Mouse (Mus musculus) regulatory T cell (primary cell): ENCODE data around the gene Gm3371.
"Not testable (repeated sequence)": the region's sequence is repeated elsewhere in the genome, so short reads cannot be mapped to it uniquely, and the experiment has no call there.

ENCODE experiments used
- in situ Hi-C: fragments of 300-600 bp; cut with MboI, MseI; formaldehyde crosslinking; loops from one replicate; pipeline ENCODE4 v1.15.1; 2025; ENCODE audit warnings: high pct_unique_total_duplicates

Gene Gm3371

DNA sequence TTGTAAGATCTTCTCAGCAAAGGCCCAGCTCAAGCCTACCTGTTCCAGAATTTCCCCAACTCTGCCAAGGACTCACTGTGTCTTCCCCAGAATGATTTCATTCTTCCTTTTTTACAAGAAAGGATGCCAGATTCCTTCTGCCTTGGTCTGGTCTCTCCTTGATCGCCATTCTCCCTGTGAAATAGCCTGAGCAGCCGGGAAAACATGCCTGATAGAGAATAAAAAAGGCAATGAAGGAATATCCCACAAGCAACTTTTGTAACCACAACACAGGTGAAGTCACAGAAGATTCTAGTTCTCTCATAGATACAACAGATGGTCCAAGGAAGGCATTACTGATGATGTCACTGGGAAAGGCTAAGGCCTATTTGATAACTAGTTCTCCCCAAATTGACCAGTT, at the start of gene Gm3371:
TSS of gene Gm3371 (minus strand) at position 101 of the 400 bp plus-strand sequence.
- in situ Hi-C loops: not testable (repeated sequence)

DNA sequence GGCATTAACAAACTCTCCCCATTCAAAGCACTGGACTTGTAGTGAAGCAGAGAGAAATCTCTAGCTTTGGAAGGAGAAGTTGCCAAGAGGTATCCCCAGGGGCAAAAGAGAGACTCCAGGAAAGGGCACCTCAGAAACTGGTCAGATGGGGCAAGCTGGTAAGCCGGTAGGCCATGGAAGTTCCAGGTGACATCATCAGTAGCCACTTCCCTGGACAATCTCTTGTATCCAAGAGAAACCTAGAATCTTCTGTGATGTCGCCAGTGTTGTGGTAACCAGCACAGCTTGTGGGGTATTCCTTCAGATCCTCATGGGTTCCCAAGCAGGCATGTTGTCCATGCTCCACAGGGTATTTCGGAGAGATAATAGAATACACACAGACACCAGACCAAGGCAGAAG, 22.8 kb upstream of the Gm3371 start, which contains the start of gene Gm8232:
TSS of gene Gm8232 (plus strand) at position 301 of the 400 bp plus-strand sequence.
- in situ Hi-C loops: loop anchor here (10.0 kb wide), 1 partner anchor 1939 kb away; no protein-coding TSS in a partner anchor

DNA sequence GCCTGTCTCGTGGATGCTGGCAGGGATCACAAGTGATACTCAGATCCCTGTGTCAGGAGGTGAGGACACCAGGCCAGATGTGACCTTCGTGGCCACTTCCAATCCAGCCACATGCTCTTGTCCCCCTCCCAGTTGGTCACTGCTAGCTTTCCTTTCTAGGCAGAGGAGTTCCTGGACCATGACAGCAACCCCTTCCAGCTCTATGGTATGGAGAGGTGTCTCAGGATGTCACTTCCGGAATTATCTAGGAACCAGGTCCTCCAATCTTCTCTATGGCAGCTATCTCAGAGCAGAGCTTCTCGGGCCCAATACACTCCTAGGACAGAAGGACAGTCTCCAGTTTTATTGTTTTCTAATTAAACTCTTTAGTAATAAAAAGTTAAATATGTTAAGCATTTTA, 26.3 kb downstream of the Gm3371 start:
- in situ Hi-C loops: loop anchor here (5.0 kb wide), 1 partner anchor 72 kb away; no protein-coding TSS in a partner anchor

DNA sequence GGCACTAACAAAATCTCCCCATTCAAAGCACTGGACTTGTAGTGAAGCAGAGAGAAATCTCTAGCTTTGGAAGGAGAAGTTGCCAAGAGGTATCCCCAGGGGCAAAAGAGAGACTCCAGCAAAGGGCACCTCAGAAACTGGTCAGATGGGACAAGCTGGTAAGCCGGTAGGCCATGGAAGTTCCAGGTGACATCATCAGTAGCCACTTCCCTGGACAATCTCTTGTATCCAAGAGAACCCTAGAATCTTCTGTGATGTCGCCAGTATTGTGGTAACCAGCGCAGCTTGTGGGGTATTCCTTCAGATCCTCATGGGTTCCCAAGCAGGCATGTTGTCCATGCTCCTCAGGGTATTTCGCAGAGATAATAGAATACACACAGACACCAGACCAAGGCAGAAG, 45.4 kb downstream of the Gm3371 start, which contains the start of gene Gm8229:
TSS of gene Gm8229 (plus strand) at position 301 of the 400 bp plus-strand sequence.
- in situ Hi-C loops: not testable (repeated sequence)

DNA sequence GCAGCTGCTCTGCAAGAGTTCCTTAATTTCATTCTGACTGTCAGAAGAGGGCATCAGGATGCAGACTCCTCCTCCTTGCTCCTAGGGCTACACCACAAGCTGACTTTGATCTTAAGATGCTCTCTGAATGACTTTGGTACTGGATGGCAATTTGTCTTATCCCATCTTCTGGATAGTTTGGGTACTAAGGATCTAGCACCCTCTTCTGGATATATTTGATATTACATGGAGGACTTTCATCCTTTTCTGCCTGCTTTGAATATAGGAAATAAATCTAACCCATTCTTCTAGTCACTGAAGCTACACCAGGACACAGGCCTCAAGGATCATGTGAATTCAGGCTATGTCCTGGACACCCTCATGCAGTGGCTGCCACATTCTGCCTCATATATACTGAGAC, 48.2 kb downstream of the Gm3371 start:
- in situ Hi-C loops: loop anchor here (5.0 kb wide), 1 partner anchor 220 kb away; the partner anchor contains the start of gene Gm8247

DNA sequence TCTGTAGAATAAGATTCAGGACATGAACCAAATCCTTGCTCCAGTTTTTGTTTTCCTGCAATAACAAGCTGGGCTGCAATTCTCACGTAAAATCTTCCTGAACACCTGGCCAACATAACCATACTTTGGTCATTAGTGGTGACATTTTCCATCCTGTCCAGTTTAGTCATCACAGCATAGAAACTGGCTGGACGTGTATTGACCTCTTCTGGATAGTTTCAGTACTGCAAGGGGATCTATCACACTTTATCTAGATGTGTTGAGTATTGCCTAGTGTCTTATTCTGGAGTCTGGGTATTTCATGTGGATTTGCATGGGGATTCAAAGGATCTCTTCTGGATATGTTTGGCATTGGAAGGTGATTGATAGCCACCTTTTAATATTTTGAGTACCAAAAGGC, 49.1 kb downstream of the Gm3371 start:
- in situ Hi-C loops: loop anchor here (5.0 kb wide), 1 partner anchor 221 kb away; the partner anchor contains the start of gene Gm8247
